Mouse (Mus musculus): ENCODE results near the gene St6galnac3. TPM values are rescaled to one million over a fixed set of nuclear protein-coding genes. Genes with fewer than 3 reads are reported as not detected.

Gene St6galnac3
- polyA plus RNA-seq, 1 experiment from 2014 or later: 10.5 TPM

DNA sequence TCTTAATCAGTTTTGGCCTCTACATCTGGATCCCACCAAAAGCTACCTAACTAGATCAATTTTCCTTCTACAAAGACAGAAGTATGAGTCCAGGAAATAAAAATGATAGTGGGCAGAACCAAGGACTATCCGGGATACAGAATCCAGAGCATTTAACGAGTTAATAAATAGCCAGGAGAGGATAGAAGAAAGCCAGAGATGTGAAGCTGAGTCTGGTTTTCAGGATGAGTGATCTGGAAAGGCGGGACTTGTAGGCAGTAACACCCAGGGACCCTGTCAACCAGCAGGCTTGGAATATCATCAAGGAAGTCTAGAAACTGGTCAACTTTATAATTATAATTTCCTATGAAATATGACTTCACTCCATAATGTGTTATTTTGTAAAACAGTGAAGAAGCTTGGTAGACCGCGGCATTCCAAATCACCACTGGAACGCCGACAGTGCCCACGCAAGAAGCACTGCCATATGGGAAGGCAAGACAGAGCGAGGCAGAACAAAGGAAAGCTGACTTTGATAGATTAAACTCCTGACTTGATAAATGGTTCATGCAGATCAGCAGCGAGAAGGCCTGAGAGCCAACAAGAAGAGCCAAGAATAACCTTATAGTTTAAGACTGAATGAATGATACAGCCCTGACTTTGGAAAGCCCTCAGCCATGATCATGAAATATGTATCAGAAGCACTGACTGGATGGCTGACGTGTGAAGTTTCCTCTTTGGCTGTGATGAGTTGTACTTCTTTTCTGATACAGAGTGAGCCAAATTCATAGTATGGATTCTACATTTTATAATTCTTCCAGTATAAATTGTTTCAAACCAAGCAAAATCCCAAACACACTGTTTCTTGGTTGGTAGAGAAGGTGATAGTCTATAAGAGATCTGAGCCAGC is 252.1 kb downstream of the St6galnac3 start:
- H3K9ac ChIP-seq (ENCODE audit: low read depth, low read length): no peak overlapping the region
- no peaks in the 10 kb centered on the region for H3K4me1 ChIP-seq (ENCODE audit: control insufficient read depth, low read depth, low read length)
- H3K4me3 ChIP-seq (ENCODE audit: low read depth, low read length): no peak overlapping the region
- H3K27me3 ChIP-seq (ENCODE audit: control insufficient read depth, insufficient read depth, low read depth, low read length): no peaks in the 10 kb centered on the region
- 79% methylated on average over 11 of the region's 11 CpGs for WGBS (ENCODE audit: insufficient replicate concordance)
- H3K9me3 ChIP-seq (replicated peaks; ENCODE audit: control insufficient read depth, low read length): no peaks in the 10 kb centered on the region
- H3K36me3 ChIP-seq (ENCODE audit: control insufficient read depth, insufficient read depth): no peaks in the 10 kb centered on the region
- no peak for ATAC-seq (ENCODE audit: low read depth)
- no peak overlapping the region for H3K27ac ChIP-seq (ENCODE audit: low read length)
- H3K4me2 ChIP-seq (ENCODE audit: low read depth, low read length): no peak overlapping the region

DNA sequence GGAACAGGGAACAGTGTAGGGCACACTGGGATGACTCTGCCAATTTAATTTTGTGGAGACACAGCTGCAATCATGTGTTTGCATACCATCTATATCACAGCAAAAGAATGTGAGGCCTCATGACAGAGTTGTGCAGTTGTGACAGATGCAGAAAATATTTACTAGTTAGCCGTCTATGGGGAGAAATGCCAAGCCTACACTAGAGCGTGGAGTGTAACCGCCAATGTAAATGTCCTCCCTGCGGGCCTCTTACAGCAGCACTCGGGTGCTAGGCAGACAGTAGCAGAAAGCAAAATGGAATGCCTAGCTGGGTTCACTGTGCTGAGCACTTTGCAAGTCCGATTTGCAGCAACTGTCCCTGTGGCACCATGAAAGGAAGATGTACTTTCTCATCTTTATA is 261.1 kb downstream of the St6galnac3 start:
- no peak overlapping the region for H3K27ac ChIP-seq (ENCODE audit: low read length)
- H3K9me3 ChIP-seq (replicated peaks; ENCODE audit: control insufficient read depth, low read length): no peaks in the 10 kb centered on the region
- no peaks in the 10 kb centered on the region for H3K27me3 ChIP-seq (ENCODE audit: control insufficient read depth, insufficient read depth, low read depth, low read length)
- H3K9ac ChIP-seq (ENCODE audit: low read depth, low read length): no peak overlapping the region
- no peak overlapping the region for H3K4me3 ChIP-seq (ENCODE audit: low read depth, low read length)
- H3K4me2 ChIP-seq (ENCODE audit: low read depth, low read length): no peak overlapping the region
- no peak for ATAC-seq (ENCODE audit: low read depth)
- H3K4me1 ChIP-seq (ENCODE audit: control insufficient read depth, low read depth, low read length): no peaks in the 10 kb centered on the region
- H3K36me3 ChIP-seq (ENCODE audit: control insufficient read depth, insufficient read depth): no peaks in the 10 kb centered on the region
- WGBS (ENCODE audit: insufficient replicate concordance): 73% methylated on average over 6 of the region's 6 CpGs

- 78% methylated on average over 4 of the region's 4 CpGs for WGBS (ENCODE audit: insufficient replicate concordance)
- Histone ChIP-seq H3K36me3 (ENCODE audit: control insufficient read depth, insufficient read depth) (no peaks in the 10 kb centered on the region), H3K27ac (ENCODE audit: low read length) (no peak overlapping the region), H3K9me3 (replicated peaks; ENCODE audit: control insufficient read depth, low read length) (no peaks in the 10 kb centered on the region), H3K9ac (ENCODE audit: low read depth, low read length) (no peak overlapping the region), H3K4me1 (ENCODE audit: control insufficient read depth, low read depth, low read length) (no peaks in the 10 kb centered on the region), H3K27me3 (ENCODE audit: control insufficient read depth, insufficient read depth, low read depth, low read length) (no peaks in the 10 kb centered on the region), H3K4me2 (ENCODE audit: low read depth, low read length) (no peak overlapping the region), H3K4me3 (ENCODE audit: low read depth, low read length) (no peak overlapping the region)
- no peak for ATAC-seq (ENCODE audit: low read depth)
These were observed 264.8 kb downstream of the St6galnac3 start for GRCm38 (mm10) chr3:153460173-153460572.

- Histone ChIP-seq H3K4me3 (ENCODE audit: low read depth, low read length) (no peak overlapping the region), H3K4me2 (ENCODE audit: low read depth, low read length) (no peak overlapping the region), H3K4me1 (ENCODE audit: control insufficient read depth, low read depth, low read length) (no peaks in the 10 kb centered on the region), H3K27me3 (ENCODE audit: control insufficient read depth, insufficient read depth, low read depth, low read length) (no peaks in the 10 kb centered on the region), H3K9ac (ENCODE audit: low read depth, low read length) (no peak overlapping the region), H3K36me3 (ENCODE audit: control insufficient read depth, insufficient read depth) (no peaks in the 10 kb centered on the region), H3K9me3 (replicated peaks; ENCODE audit: control insufficient read depth, low read length) (no peaks in the 10 kb centered on the region), H3K27ac (ENCODE audit: low read length) (no peak overlapping the region)
- 82% methylated on average over 3 of the region's 3 CpGs for WGBS (ENCODE audit: insufficient replicate concordance)
- ATAC-seq (ENCODE audit: low read depth): no peak
These were observed 266.4 kb downstream of the St6galnac3 start for GRCm38 (mm10) chr3:153458593-153458992.

- no peak overlapping the region for H3K4me2 ChIP-seq (ENCODE audit: low read depth, low read length)
- ATAC-seq (ENCODE audit: low read depth): no peak
- H3K9me3 ChIP-seq (replicated peaks; ENCODE audit: control insufficient read depth, low read length): no peaks in the 10 kb centered on the region
- no peak overlapping the region for H3K27ac ChIP-seq (ENCODE audit: low read length)
- H3K27me3 ChIP-seq (ENCODE audit: control insufficient read depth, insufficient read depth, low read depth, low read length): no peaks in the 10 kb centered on the region
- H3K36me3 ChIP-seq (ENCODE audit: control insufficient read depth, insufficient read depth): no peaks in the 10 kb centered on the region
- H3K4me1 ChIP-seq (ENCODE audit: control insufficient read depth, low read depth, low read length): no peaks in the 10 kb centered on the region
- H3K4me3 ChIP-seq (ENCODE audit: low read depth, low read length): no peak overlapping the region
- H3K9ac ChIP-seq (ENCODE audit: low read depth, low read length): no peak overlapping the region
- 78% methylated on average over 4 of the region's 4 CpGs for WGBS (ENCODE audit: insufficient replicate concordance)
These were observed 267.3 kb downstream of the St6galnac3 start for GRCm38 (mm10) chr3:153457701-153458100.

- Histone ChIP-seq H3K4me3 (ENCODE audit: low read depth, low read length) (no peak overlapping the region), H3K4me2 (ENCODE audit: low read depth, low read length) (no peak overlapping the region), H3K36me3 (ENCODE audit: control insufficient read depth, insufficient read depth) (no peaks in the 10 kb centered on the region), H3K9ac (ENCODE audit: low read depth, low read length) (no peak overlapping the region), H3K4me1 (ENCODE audit: control insufficient read depth, low read depth, low read length) (no peaks in the 10 kb centered on the region), H3K27ac (ENCODE audit: low read length) (no peak overlapping the region), H3K27me3 (ENCODE audit: control insufficient read depth, insufficient read depth, low read depth, low read length) (no peaks in the 10 kb centered on the region), H3K9me3 (replicated peaks; ENCODE audit: control insufficient read depth, low read length) (no peaks in the 10 kb centered on the region)
- no peak for ATAC-seq (ENCODE audit: low read depth)
- WGBS (ENCODE audit: insufficient replicate concordance): 40% methylated on average over 2 of the region's 2 CpGs
These were observed 267.8 kb downstream of the St6galnac3 start for GRCm38 (mm10) chr3:153457203-153457602.

DNA sequence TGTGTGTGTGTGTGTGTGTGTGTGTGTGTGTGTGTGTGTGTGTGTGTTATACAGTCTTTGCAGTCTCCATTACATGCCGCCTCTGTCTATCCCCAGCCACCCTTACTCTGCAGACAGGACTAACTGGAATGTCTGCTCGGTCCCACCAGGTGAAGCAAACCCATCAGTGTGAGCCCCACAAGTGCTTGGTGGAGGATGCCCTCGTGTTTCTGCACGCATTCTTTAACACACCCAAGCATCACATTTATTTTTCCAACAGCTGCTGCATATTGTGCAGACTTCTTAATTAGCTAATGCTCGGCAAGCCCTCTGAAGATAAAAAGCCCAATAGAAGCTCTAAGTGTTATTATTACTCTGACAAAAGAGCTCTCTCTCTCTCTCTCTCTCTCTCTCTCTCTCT is 268.7 kb downstream of the St6galnac3 start:
- Histone ChIP-seq H3K4me3 (ENCODE audit: low read depth, low read length) (no peak overlapping the region), H3K9ac (ENCODE audit: low read depth, low read length) (no peak overlapping the region), H3K27me3 (ENCODE audit: control insufficient read depth, insufficient read depth, low read depth, low read length) (no peaks in the 10 kb centered on the region), H3K4me1 (ENCODE audit: control insufficient read depth, low read depth, low read length) (no peaks in the 10 kb centered on the region), H3K4me2 (ENCODE audit: low read depth, low read length) (no peak overlapping the region), H3K9me3 (replicated peaks; ENCODE audit: control insufficient read depth, low read length) (no peaks in the 10 kb centered on the region), H3K27ac (ENCODE audit: low read length) (no peak overlapping the region), H3K36me3 (ENCODE audit: control insufficient read depth, insufficient read depth) (no peaks in the 10 kb centered on the region)
- ATAC-seq (ENCODE audit: low read depth): no peak
- WGBS (ENCODE audit: insufficient replicate concordance): 77% methylated on average over 5 of the region's 5 CpGs

DNA sequence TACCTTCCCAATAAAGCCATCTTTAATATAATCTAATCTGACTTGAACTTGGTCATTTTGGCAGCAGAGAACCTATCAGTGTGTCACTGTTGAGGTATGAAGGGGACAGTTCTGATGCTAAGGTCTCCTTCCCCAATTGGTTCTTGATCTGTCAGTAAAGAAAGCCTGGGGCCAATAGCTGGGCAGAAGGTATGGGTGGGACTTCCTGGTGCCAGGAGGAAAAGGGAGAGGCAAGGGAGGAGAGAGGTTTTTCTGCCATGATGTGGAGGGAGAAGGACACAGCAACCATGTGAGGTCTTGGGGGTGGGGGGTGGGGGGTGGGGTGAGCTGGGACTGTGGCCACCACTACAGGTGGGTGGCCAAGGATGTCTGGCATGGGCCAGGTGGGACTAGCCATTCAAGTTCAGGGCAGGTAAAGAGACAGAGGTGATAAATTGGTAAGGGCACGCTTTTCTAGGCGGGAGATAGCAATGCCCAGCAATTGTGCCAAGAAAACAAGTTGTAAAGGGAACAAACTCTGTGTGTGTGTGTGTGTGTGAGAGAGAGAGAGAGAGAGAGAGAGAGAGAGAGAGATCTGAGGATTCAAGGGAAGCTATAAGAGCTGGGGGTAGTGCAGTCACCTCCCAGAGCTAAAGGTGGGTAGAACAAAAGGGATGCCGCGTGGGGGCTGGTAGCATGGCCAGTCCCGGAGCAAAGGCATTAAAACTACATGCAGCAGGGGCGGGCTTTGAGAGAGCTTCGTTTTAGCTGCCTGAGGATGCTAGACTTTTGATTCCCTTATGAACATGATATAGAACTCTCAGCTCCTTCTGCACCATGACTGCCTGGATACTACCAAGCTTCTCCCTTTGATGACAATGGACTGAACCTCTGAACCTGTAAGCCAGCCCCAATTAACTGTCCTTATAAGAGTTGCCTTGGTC is 271.6 kb downstream of the St6galnac3 start:
- Histone ChIP-seq H3K4me1 (ENCODE audit: control insufficient read depth, low read depth, low read length) (no peaks in the 10 kb centered on the region), H3K9me3 (replicated peaks; ENCODE audit: control insufficient read depth, low read length) (no peaks in the 10 kb centered on the region), H3K27ac (ENCODE audit: low read length) (no peak overlapping the region), H3K9ac (ENCODE audit: low read depth, low read length) (no peak overlapping the region), H3K27me3 (ENCODE audit: control insufficient read depth, insufficient read depth, low read depth, low read length) (no peaks in the 10 kb centered on the region), H3K36me3 (ENCODE audit: control insufficient read depth, insufficient read depth) (no peaks in the 10 kb centered on the region), H3K4me3 (ENCODE audit: low read depth, low read length) (no peak overlapping the region), H3K4me2 (ENCODE audit: low read depth, low read length) (no peak overlapping the region)
- WGBS (ENCODE audit: insufficient replicate concordance): 79% methylated on average over 7 of the region's 7 CpGs
- no peak for ATAC-seq (ENCODE audit: low read depth)
